Mouse (Mus musculus) lung, adult 2 months (tissue): ENCODE results near the gene Specc1.

Source experiments
- CTCF ChIP-seq: fragments of 200-500 bp; IDR thresholded peaks from 2 replicates; pipeline ENCODE4 v1.5.1; 2011; ENCODE audit warnings: mild to moderate bottlenecking, low read length, control low read depth; ENCODE audit not compliant: insufficient read depth
- POLR2A ChIP-seq: fragments of 200-500 bp; IDR thresholded peaks from 2 replicates; pipeline ENCODE4 v1.6.1; 2011; ENCODE audit warnings: low read depth, mild to moderate bottlenecking, control low read depth, low read length, borderline replicate concordance; ENCODE audit errors: extremely low read depth

GRCm38 (mm10) chr11:62148449-62148848 is 191.9 kb downstream of the Specc1 start:
- no peak for TF ChIP-seq POLR2A
- no peak for TF ChIP-seq CTCF
